Mouse (Mus musculus) embryonic facial prominence, embryonic 15.5 days (tissue): ENCODE measurements around the gene Camk1g. TPM values are rescaled to one million over a fixed set of nuclear protein-coding genes. Genes with fewer than 3 reads are reported as not detected.
A peak's percentile ranks its signal among the peaks of the same experiment; 100 is the strongest.

Source experiments
- ATAC-seq: fragments of 200-750 bp; cut with Nextera tagmentation; 2 replicates; pipeline ENCODE4 v1.8.0; 2017; ENCODE audit warnings: low read depth, moderate TSS enrichment; ENCODE audit not compliant: insufficient number of reproducible peaks, low FRiP score, low TSS enrichment
- H3K27ac ChIP-seq: fragments of 300-500 bp; sonication (generic); replicated peaks from 2 replicates; pipeline ENCODE4 v1.5.1; 2015; ENCODE audit warnings: mild to moderate bottlenecking, inconsistent platforms
- H3K27me3 ChIP-seq: fragments of 300-500 bp; sonication (generic); 2 replicates; pipeline ENCODE4 v1.6.1; 2015; ENCODE audit warnings: inconsistent platforms
- H3K36me3 ChIP-seq: fragments of 300-500 bp; sonication (generic); 2 replicates; pipeline ENCODE4 v1.6.1; 2015; ENCODE audit warnings: mild to moderate bottlenecking, inconsistent platforms
- H3K4me1 ChIP-seq: fragments of 300-500 bp; sonication (generic); 2 replicates; pipeline ENCODE4 v1.6.1; 2015; ENCODE audit warnings: inconsistent platforms
- H3K4me2 ChIP-seq: fragments of 300-500 bp; sonication (generic); replicated peaks from 2 replicates; pipeline ENCODE4 v1.6.1; 2015; ENCODE audit warnings: mild to moderate bottlenecking, inconsistent platforms
- H3K4me3 ChIP-seq: fragments of 300-500 bp; sonication (generic); replicated peaks from 2 replicates; pipeline ENCODE4 v1.5.1; 2015; ENCODE audit warnings: mild to moderate bottlenecking, inconsistent platforms
- H3K9ac ChIP-seq: fragments of 300-500 bp; sonication (generic); 2 replicates; pipeline ENCODE4 v1.6.1; 2015; ENCODE audit warnings: inconsistent platforms
- H3K9me3 ChIP-seq: fragments of 300-500 bp; sonication (generic); replicated peaks from 2 replicates; pipeline ENCODE4 v1.6.1; 2016; ENCODE audit warnings: inconsistent platforms
- WGBS: fragments of 180-500 bp; shearing (Covaris S2); methylation state at CpG from one replicate; pipeline ENCODE4 v1.1.7; 2015; 5-methylcytosine and 5-hydroxymethylcytosine counted together
- polyA plus RNA-seq: library from polyadenylated mRNA; unstranded; fragments of >200 nt; fragmentation: Nextera tagmentation; extraction: Ambion mirVana; gene quantifications from 2 replicates; pipeline ENCODE4 v1.2.1, GENCODE M21; 2015

The Camk1g gene
- polyA plus RNA-seq, result 14.6 and 15.4 TPM in 2 replicates

DNA sequence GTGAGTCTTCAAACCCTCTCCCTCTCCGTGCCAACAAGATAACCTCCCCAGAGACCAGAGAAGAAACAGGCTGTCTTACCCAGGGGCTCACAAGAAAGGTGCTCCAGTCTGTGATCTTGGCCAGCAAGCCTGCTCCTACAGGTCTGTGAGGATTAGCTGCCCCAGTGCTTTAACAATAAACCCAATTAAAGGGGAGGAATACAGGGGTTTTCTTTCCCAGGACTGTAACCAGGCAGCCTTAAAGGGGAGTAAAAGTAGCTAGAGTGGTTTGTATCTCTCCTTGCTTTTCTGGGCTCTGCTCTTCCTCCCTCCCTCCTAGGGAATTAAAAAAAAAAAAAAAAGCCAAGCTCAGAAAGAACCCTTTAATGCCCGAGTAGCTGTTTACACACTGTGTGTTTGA is at the start of gene Camk1g:
Gene Camk1g (minus strand): TSS at position 203 of the 400 bp plus-strand sequence.
- Histone ChIP-seq H3K9me3 (no peaks in the 10 kb centered on the region), H3K36me3 (no peaks in the 10 kb centered on the region), H3K4me1 (peaks cover 31% of the 10 kb centered on the region), H3K27ac (0 out of 2 replicates have a peak within 1 kb of the TSS, but pooled peaks have one; percentile 7), H3K9ac (peak within 1 kb of the TSS; percentile 34), H3K4me2 (peak within 1 kb of the TSS; percentile 54), H3K4me3 (peak within 1 kb of the TSS; percentile 49), H3K27me3 (no peaks in the 10 kb centered on the region)
- ATAC-seq, result peak; percentile 80
- 2% methylated on average over 2 of the region's 2 CpGs for WGBS

DNA sequence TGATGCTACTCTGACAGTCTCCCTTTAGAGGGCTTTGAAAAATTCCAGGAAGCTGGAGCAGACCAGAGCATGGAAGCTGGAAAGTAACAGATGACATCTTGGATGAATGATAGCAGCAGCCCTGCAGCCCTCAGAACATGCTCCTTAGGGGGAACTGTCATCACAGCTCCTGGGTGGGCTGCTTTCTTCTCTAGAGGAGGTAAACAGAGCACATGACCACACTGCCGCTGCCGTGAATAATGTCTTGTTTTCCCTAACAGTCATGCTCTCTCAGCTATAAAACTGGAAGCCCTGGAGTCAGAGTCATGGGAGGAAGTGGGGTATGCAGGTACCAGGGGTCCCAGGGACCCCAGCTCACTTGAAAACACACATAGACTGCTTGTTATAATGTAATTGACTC is 49.1 kb upstream of the Camk1g start:
- Histone ChIP-seq H3K27me3 (peaks cover 7% of the 10 kb centered on the region; the same call in 1 of the 2 replicates), H3K4me3 (no peak overlapping the region), H3K36me3 (no peaks in the 10 kb centered on the region), H3K9me3 (no peaks in the 10 kb centered on the region), H3K27ac (no peak overlapping the region), H3K4me1 (peaks cover 6% of the 10 kb centered on the region; the same call in 1 of the 2 replicates), H3K4me2 (no peak overlapping the region), H3K9ac (no peak overlapping the region)
- no peak; the same call in 1 of the 2 replicates for ATAC-seq
- 2% methylated on average over 2 of the region's 2 CpGs for WGBS

GRCm38 (mm10) chr1:193418656-193419055 is 48.6 kb upstream of the Camk1g start:
- ATAC-seq, result no peak
- no peaks in the 10 kb centered on the region for H3K9me3 ChIP-seq
- no peak overlapping the region for H3K27ac ChIP-seq
- H3K4me1 ChIP-seq, result peaks cover 6% of the 10 kb centered on the region; the same call in 1 of the 2 replicates
- no peaks in the 10 kb centered on the region for H3K36me3 ChIP-seq
- no peak overlapping the region for H3K4me3 ChIP-seq
- H3K4me2 ChIP-seq, result no peak overlapping the region
- peaks cover 7% of the 10 kb centered on the region; the same call in 1 of the 2 replicates for H3K27me3 ChIP-seq
- no peak overlapping the region for H3K9ac ChIP-seq
- WGBS, result 64% methylated on average over 5 of the region's 5 CpGs

DNA sequence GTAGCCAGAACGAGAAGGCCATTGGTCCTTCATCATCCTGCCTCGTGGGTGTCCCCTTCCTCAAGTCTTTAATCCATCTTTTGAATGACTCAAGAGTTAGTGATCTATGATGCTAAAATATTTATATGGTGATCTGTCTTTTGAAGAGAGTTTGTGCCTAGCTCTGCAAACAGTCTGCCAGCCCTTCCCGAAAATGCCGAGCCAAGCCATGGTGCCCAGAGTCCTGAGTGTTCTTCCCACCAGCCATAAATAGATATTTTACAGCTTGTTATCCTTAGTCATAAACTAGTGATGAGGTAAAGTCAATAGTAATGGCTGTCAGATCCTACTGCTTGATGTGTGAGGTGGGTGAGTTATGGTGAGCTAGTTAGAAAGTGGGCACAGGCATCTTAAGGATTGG is 44.0 kb upstream of the Camk1g start:
- no peak overlapping the region for H3K27ac ChIP-seq
- H3K36me3 ChIP-seq, result no peaks in the 10 kb centered on the region
- no peak overlapping the region for H3K4me2 ChIP-seq
- H3K9me3 ChIP-seq, result no peaks in the 10 kb centered on the region
- peaks cover 7% of the 10 kb centered on the region; the same call in 1 of the 2 replicates for H3K27me3 ChIP-seq
- peaks cover 1% of the 10 kb centered on the region; the same call in 1 of the 2 replicates for H3K4me1 ChIP-seq
- H3K9ac ChIP-seq, result no peak overlapping the region
- no peak overlapping the region for H3K4me3 ChIP-seq
- no peak for ATAC-seq
- 86% methylated on average over 4 of the region's 4 CpGs for WGBS

DNA sequence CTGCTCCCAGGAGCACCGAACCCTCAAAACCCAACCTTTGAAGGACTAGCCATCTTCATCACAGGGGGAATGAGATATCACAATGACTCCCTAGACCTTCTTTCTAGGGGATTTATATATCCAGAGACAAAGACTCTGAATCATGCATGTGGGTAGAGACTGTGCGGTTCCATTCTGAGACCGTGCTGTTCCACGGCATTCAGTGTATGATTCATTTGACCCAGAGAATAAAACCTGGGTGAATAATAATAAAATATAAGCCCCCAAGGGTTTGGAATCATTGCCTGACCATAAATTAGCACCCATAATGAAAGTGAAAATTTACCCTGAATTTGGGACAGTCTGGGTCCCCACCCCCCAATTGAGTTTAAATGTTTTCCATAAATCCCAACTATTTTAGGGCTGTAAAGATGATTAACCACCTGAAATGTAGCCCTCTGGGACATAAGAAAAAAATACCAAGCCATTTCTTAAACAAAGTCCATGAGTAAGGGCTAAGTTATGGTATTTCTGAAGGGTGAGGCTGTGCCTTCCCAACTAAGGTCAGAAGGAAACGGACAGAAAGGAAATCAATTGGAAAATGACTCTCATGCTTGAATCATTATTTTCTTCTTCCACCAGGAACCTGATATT is 43.4 kb upstream of the Camk1g start:
- peaks cover 7% of the 10 kb centered on the region; the same call in 1 of the 2 replicates for H3K27me3 ChIP-seq
- no peak overlapping the region for H3K4me2 ChIP-seq
- H3K4me1 ChIP-seq, result no peaks in the 10 kb centered on the region
- H3K4me3 ChIP-seq, result no peak overlapping the region
- no peaks in the 10 kb centered on the region for H3K36me3 ChIP-seq
- H3K27ac ChIP-seq, result no peak overlapping the region
- WGBS, result 87% methylated on average over 5 of the region's 5 CpGs
- H3K9ac ChIP-seq, result no peak overlapping the region
- H3K9me3 ChIP-seq, result no peaks in the 10 kb centered on the region
- no peak for ATAC-seq

GRCm38 (mm10) chr1:193407487-193407886 is 37.4 kb upstream of the Camk1g start:
- Histone ChIP-seq H3K9ac (no peak overlapping the region), H3K4me1 (no peaks in the 10 kb centered on the region), H3K27ac (no peak overlapping the region), H3K4me2 (no peak overlapping the region), H3K4me3 (no peak overlapping the region), H3K27me3 (no peaks in the 10 kb centered on the region), H3K36me3 (no peaks in the 10 kb centered on the region), H3K9me3 (no peaks in the 10 kb centered on the region)
- ATAC-seq, result no peak
- 44% methylated on average over 6 of the region's 6 CpGs for WGBS

DNA sequence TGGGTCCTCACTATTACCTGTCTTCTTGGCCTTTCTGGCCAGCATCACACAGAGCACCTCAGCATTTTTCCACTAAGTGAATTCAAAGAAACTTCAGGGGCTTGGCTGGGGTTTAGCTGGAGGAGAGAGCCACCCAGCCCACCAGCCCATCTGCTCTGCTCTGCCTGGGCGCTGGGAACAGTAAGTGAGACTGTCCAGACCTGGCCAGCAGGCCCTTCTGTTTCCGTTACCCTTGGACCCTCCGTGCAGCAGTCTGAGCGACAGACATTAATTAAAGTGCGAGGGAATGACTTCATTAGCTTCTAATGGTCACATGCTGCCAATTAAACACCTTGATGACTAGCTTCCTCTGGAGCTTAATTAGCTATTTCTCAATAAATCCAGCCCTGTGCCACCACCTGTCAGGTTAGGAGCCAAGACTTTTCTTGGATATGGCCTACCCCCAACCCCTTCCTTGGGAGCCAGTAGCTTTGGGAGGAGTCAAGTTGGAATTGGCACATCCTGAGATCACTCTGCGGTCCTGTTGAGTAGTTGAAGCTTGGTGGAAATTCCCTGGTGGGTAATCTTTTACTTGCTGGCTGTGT is 36.1 kb upstream of the Camk1g start:
- no peak for ATAC-seq
- 65% methylated on average over 6 of the region's 6 CpGs for WGBS
- Histone ChIP-seq H3K4me1 (no peaks in the 10 kb centered on the region), H3K4me3 (no peak overlapping the region), H3K9ac (no peak overlapping the region), H3K9me3 (no peaks in the 10 kb centered on the region), H3K27ac (no peak overlapping the region), H3K27me3 (no peaks in the 10 kb centered on the region), H3K36me3 (no peaks in the 10 kb centered on the region), H3K4me2 (no peak overlapping the region)

DNA sequence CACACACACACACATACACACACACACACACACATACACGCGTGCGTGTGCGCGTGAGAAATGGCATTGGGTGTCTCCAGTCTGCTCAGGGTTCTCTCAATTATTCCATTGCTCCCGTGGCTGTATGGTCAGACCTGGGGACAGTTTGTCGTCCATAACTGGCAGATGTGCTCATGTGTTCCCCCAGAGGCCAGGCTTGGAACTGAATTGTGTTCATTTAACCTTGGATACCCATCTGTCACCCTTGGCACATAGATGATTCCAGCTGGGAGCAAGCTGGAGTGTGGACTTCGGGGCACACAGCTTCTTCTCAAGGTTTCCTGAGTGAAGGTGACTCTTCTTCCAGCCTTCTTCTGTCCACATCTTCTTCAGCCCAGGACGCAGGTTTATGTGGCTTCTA is 31.6 kb upstream of the Camk1g start:
- Histone ChIP-seq H3K4me3 (no peak overlapping the region), H3K4me2 (no peak overlapping the region), H3K9ac (no peak overlapping the region), H3K27me3 (no peaks in the 10 kb centered on the region), H3K27ac (no peak overlapping the region), H3K9me3 (no peaks in the 10 kb centered on the region), H3K36me3 (no peaks in the 10 kb centered on the region), H3K4me1 (peaks cover 8% of the 10 kb centered on the region; the same call in 1 of the 2 replicates)
- ATAC-seq, result no peak
- WGBS, result 85% methylated on average over 9 of the region's 9 CpGs

GRCm38 (mm10) chr1:193400348-193400747 is 30.2 kb upstream of the Camk1g start:
- Histone ChIP-seq H3K4me2 (no peak overlapping the region), H3K27me3 (no peaks in the 10 kb centered on the region), H3K4me1 (peaks cover 8% of the 10 kb centered on the region; the same call in 1 of the 2 replicates), H3K9me3 (no peaks in the 10 kb centered on the region), H3K4me3 (no peak overlapping the region), H3K9ac (no peak overlapping the region), H3K36me3 (no peaks in the 10 kb centered on the region), H3K27ac (no peak overlapping the region)
- 0 out of 2 replicates have a peak, but pooled peaks have one; percentile 25 for ATAC-seq
- 43% methylated on average over 1 of the region's 1 CpGs for WGBS

DNA sequence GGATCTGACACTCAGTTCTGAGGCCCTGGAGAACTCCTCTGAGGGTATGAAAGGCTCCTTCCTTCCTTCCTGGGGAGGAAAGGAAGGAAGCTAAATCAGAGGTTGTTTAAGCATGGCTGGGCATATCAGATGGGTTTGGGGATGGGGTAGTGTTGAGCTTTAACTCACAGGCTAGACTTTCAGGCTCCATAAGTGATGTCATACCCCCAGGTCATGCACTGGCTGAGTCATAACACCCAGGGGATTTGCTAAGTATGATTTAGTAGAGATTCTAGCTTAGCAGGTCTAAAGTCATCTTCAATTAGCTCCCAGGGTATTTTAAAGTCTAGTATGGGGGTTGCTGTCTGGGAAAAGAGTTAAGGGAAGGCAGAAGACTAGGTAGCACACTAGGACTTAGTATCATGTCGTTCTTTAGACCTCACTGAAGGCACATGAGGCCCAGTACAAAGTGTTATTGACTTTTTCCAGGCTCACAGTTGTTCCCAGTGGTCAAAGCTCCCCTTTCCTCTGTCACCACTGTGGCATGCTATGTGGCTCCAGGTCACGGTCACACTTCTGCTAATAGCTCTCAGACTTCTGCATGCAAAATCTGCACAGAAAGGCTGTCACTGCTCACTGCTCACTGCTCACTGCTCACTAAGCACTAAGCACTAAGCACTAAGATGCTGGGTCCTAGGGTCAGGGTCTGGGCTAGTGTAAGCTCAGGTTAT is 28.8 kb upstream of the Camk1g start:
- Histone ChIP-seq H3K4me2 (no peak overlapping the region), H3K4me1 (peaks cover 8% of the 10 kb centered on the region; the same call in 1 of the 2 replicates), H3K27me3 (no peaks in the 10 kb centered on the region), H3K9ac (no peak overlapping the region), H3K4me3 (no peak overlapping the region), H3K27ac (0 out of 2 replicates have a peak overlapping the region, but pooled peaks have one; percentile 34), H3K36me3 (no peaks in the 10 kb centered on the region), H3K9me3 (no peaks in the 10 kb centered on the region)
- no peak for ATAC-seq
- WGBS, result 45% methylated on average over 2 of the region's 2 CpGs

DNA sequence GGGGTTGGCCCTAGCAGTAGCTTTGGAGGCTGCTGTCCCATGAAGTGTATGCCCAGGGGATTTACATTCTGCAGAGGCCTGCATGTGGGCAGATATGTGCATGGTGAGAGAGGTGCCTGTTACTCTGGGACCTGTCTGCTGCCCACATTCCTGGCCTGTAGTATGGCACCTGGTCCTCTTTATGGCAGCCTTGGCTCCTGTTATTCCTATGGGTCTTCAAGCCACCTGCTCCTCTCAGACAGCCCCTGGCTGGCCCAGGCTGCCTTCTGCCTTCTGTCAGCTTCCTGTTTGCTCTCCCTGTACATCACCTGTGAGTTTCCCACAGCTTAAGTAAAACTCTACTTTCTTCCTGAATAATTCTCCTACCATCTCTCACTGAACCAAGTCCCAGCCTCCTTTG is 27.0 kb upstream of the Camk1g start:
- Histone ChIP-seq H3K27ac (no peak overlapping the region), H3K4me1 (peaks cover 8% of the 10 kb centered on the region; the same call in 1 of the 2 replicates), H3K4me3 (no peak overlapping the region), H3K36me3 (no peaks in the 10 kb centered on the region), H3K9ac (no peak overlapping the region), H3K4me2 (no peak overlapping the region), H3K9me3 (no peaks in the 10 kb centered on the region), H3K27me3 (no peaks in the 10 kb centered on the region)
- ATAC-seq, result no peak
